Mouse (Mus musculus): ENCODE measurements around the gene Ulk2.
"Not testable (repeated sequence)": the region's sequence is repeated elsewhere in the genome, so short reads cannot be mapped to it uniquely, and the experiment has no call there.

Gene Ulk2

DNA sequence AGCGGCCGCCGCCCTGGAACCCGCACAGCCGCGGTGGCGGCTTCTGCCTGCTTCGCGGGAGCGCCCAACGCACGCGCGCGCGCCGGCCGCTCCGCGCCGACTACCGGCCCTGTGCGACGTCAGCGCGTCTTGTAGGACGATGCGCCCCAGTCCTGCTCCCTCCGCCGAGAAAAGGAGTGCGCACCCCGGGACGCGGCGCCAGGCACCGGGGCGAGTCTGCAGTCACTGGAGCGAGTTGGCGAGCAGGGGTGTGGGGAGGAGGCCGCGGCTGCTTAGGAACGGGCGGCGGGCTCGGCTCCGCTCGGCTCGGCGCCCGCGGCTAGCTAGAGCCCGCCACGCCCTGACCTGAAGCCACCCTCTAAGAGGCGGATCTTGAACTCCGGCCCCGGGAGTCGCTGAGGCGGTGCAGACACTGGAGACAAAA, at the start of gene Ulk2:
Gene Ulk2 (minus strand): TSS at position 86 of the 424 bp plus-strand sequence.
- peak; percentile 81 for DNase-seq (ENCODE audit: low read depth, low spot score)

DNA sequence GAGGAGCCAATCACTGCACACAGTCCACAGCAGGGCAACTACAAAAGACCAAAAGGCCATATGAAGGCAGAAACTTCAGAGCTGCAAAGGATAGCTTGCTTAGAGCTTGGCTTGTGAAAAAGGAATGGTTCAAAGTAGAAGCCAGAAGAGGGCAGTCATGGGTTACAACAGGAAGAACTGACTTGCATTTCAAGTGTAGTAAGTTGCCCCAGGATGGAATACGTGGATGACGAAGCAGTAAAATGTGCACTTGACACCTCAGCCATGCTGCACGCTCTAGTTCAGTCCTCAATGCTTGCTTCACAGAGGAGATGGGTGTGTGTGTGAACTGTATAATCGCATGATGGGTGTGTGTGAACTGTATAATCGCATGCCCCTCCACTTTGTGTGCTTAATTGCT, 27.3 kb upstream of the Ulk2 start:
- no peak for DNase-seq (ENCODE audit: low read depth, low spot score)

GRCm38 (mm10) chr11:61879921-61880320, 25.0 kb upstream of the Ulk2 start:
- DNase-seq (ENCODE audit: low read depth, low spot score), result no peak

DNA sequence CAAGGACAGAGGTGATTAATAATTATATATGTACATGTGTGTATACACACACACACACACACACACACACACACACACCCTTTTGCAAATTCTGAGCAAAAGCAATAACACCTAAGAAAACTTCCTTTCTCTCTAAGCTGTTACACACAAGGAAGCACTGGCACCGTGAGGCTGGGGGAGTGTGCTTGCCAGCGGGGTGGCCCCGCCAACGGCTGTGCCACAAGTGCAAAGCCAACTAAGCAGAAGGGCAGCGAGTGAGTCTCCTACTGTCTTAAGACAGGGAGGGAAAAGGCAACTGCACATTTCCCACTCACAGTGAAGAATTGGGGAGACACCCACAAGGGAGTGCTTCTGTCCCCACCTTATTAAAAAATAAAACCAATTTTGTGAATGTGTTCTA, 17.0 kb upstream of the Ulk2 start:
- DNase-seq (ENCODE audit: low read depth, low spot score), result no peak

GRCm38 (mm10) chr11:61866856-61867255, 12.0 kb upstream of the Ulk2 start:
- DNase-seq (ENCODE audit: low read depth, low spot score), result no peak

- DNase-seq (ENCODE audit: low read depth, low spot score), result no peak
Measured at GRCm38 (mm10) chr11:61861781-61862547, 7.1 kb upstream of the Ulk2 start.

- no peak for DNase-seq (ENCODE audit: low read depth, low spot score)
Measured at GRCm38 (mm10) chr11:61859316-61859715, 4.4 kb upstream of the Ulk2 start.

GRCm38 (mm10) chr11:61855539-61855938, 666 bp upstream of the Ulk2 start:
- DNase-seq (ENCODE audit: low read depth, low spot score), result no peak

DNA sequence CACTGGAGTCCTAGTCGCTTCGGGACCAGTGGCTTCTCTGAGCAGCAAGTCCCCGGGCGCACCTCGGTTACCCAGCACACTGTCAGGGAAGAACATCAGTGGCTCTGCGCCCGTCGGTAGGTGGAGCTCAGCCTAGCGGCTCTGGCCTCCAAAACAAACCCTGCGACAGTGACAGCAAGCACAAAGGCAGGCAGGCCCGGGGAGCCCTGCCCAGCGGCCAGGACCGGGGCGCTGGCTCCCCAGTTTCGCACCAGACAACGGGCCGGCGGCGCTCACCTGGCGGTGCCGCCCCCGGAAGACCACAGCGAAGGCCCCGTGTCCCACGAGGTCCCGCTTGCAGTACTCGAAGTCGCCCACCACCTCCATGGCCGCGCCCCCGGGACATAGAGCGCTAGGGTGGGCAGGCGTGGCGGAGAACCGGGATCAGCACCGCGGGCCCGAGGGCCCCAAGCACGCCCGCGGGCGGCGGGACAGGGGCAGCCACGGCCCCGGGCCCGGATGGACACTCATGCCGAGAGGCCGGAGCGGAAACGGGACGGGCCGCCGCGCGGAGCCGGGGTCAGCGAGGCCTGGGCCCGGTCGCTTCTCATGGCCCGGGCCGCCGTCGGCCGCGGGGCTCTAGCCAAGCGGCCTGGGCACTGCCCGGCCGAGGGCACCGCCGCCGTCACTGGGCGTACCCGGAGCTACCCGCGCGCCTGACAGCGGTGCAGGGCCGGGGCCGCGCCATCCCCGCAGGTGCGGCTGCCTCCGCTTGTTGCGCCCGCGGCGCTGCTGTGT, 474 bp downstream of the Ulk2 start:
- peak; percentile 58 for DNase-seq (ENCODE audit: low read depth, low spot score)

GRCm38 (mm10) chr11:61853659-61854058, 1.2 kb downstream of the Ulk2 start:
- DNase-seq (ENCODE audit: low read depth, low spot score), result no peak

- no peak for DNase-seq (ENCODE audit: low read depth, low spot score)
Measured at GRCm38 (mm10) chr11:61852916-61853315, 2.0 kb downstream of the Ulk2 start.

GRCm38 (mm10) chr11:61851195-61851594, 3.7 kb downstream of the Ulk2 start:
- DNase-seq (ENCODE audit: low read depth, low spot score), result no peak

DNA sequence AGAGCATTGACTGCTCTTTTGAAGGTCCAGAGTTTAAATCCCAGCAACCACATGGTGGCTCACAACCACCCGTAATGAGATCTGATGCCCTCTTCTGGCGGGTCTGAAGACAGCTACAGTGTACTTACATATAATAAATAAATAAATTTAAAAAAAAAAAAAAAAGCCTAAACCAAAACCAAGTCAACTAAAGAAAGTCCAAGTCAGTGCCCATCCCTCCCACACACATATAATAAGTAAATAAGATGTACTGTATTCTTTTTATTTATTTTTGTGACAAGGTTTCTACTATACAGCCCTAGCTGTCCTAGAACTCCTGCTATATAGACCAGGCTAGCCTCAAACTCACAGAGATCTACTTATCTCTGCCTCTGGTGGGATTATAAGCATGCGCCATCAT, 14.2 kb downstream of the Ulk2 start:
- DNase-seq (ENCODE audit: low read depth, low spot score), result not testable (repeated sequence)

DNA sequence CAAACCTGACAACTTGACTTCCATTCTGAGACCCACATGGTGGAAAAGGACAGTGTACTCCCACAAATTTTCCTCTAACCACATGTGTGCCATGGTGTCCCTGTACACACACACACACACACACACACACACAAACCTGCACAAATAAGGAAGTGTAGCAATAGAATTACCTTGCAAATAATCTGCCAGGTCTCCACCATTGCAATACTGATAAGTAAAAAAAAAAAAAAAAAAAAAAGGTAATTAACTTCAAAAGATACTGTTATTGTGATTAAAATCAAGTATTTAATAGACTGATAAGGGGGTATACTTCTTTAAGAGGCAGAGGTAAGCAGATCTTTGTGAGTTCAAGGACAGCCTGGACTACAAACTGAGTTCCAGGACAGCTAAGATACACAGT, 14.9 kb downstream of the Ulk2 start:
- no peak for DNase-seq (ENCODE audit: low read depth, low spot score)

DNA sequence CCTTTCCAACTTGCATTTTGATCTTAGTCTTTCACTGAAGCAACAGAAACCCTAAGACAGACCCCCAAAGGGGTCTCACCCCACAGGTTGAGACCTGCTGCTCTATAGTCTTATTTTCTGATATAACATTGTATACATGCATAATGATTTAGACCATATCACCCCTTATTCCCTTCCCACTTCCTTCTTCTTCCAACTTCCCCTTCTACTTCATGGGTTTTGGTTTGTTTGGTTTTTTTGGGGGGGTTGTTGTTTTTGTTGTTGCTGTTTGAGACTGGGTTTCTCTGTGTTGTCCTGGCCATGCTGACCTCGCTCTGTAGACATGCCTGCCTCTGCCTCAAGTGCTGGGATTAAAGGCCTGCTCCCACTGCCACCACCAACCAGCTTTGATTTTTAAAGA, 15.7 kb downstream of the Ulk2 start:
- no peak for DNase-seq (ENCODE audit: low read depth, low spot score)

DNA sequence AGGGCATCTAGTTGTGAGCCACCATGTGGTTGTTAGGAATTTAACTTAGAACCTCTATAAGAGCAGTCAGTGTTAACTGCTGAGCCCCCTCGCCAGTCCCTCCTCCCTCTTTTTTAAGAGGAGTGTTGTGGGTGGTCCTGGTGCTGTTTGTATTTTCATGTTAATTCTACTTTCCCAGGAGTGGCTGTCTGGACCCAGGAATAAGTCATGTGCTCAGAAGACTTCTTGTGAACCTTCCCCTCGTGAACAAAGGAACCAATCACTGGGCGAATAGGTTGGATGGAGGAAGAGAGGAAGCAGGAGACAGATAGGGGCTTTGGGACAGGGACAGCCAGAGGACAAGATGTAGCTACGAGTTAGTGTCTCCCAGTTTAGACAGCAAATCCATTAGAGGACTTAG, 45.1 kb downstream of the Ulk2 start:
- no peak for DNase-seq (ENCODE audit: low read depth, low spot score)

DNA sequence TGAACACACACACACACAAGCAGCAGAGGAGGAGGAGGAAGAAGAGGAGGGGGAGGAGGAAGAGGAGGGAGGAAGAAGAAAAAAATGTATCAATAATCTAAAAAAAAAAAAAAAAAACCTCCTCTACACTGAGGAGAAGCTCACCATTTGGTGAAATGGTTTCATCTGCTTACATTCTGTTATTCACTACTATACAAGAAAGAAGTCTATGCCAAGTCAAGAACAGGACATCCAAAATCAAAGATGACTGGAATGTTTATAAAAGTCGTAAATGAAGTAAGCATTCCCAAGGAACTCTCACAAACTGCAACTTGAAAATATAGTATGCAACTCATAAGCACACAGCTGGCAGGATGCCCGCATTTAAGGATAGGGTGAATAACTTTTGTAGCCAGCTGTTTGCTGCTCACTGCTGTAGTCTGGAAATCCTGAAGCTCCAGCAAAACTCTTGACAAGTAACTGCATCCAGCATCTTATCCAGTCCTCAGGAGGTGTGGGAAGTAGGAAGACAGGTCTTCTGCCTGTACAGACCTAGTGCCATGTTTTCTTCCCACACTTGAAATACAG, 46.2 kb downstream of the Ulk2 start:
- no peak for DNase-seq (ENCODE audit: low read depth, low spot score)

- DNase-seq (ENCODE audit: low read depth, low spot score), result no peak
Measured at GRCm38 (mm10) chr11:61793441-61793840, 61.4 kb downstream of the Ulk2 start.

- no peak for DNase-seq (ENCODE audit: low read depth, low spot score)
Measured at GRCm38 (mm10) chr11:61788550-61788949, 66.3 kb downstream of the Ulk2 start.

- DNase-seq (ENCODE audit: low read depth, low spot score), result not testable (repeated sequence)
Measured at GRCm38 (mm10) chr11:61782526-61782925, 72.3 kb downstream of the Ulk2 start.

DNA sequence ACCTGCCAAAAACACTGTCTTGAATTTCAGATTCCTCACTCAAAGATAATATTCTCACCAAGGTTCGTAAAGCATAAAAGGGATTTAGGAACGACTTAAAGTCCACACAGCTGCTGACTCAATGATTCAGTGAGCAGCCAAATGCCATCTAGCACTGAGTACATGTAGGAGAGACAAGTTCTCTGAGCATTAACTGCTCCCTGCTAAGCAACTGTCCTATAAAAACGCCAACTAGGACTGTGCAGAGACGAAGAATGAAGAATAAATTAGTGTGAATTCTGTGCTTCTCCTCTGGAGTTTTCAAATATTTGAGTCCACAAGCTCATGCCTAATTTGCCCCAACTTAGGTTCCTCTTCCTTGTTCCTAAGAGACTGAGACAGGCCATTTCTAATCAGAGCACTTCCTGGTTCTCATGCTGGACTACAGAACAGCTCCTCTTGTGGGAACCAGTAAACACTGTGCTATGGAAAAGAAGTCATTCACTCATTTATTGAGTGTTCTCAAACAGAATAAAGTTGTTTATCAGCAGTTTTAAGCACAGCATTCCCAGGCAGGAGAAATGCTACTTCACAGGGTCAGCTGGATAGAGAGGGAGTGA, 80.2 kb downstream of the Ulk2 start:
- no peak for DNase-seq (ENCODE audit: low read depth, low spot score)
